Mouse (Mus musculus) MEL (cell line): Measurements from ENCODE around the gene Gm17490. TPM values are rescaled to one million over a fixed set of nuclear protein-coding genes. Genes with fewer than 3 reads are reported as not detected.

Experiments
- DNase-seq: peaks from one replicate; pipeline ENCODE4 v3.0.0; 2011; ENCODE audit warnings: low read depth, low spot score
- H3K27ac ChIP-seq: 2 replicates; pipeline ENCODE4 v1.5.1; 2012; ENCODE audit warnings: low read depth, mild to moderate bottlenecking, control low read depth, low read length, moderate library complexity; ENCODE audit not compliant: control insufficient read depth
- H3K27me3 ChIP-seq, 2 experiments: fragments of 150-350 bp in 1 of 2; sonication (generic) in 1 of 2; 2 replicates each; pipeline ENCODE4 v1.6.1; 2012; ENCODE audit warnings: low read length in 2 of 2, mild to moderate bottlenecking in 2 of 2, improper control_type of control experiment in 1 of 2, moderate library complexity in 1 of 2; ENCODE audit not compliant: insufficient read depth in 2 of 2, control insufficient read depth in 1 of 2
- H3K36me3 ChIP-seq, 2 experiments: 2 replicates each; pipeline ENCODE4 v1.6.1; 2012 to 2014; ENCODE audit warnings: low read length in 2 of 2, improper control_type of control experiment in 1 of 2, inconsistent platforms in 1 of 2, mild to moderate bottlenecking in 1 of 2; ENCODE audit not compliant: insufficient read depth in 2 of 2, control insufficient read depth in 1 of 2
- H3K4me1 ChIP-seq, 2 experiments: fragments of 150-350 bp in 1 of 2; sonication (generic) in 1 of 2; 2 replicates each; pipeline ENCODE4 v1.6.1; 2012; ENCODE audit warnings: low read length in 2 of 2, improper control_type of control experiment in 1 of 2, mild to moderate bottlenecking in 1 of 2; ENCODE audit not compliant: insufficient read depth in 2 of 2, control insufficient read depth in 1 of 2
- H3K4me3 ChIP-seq, 2 experiments: fragments of 150-350 bp in 1 of 2; sonication (generic) in 1 of 2; 2 replicates each; pipeline ENCODE4 v1.5.1; 2012; ENCODE audit warnings: low read depth in 2 of 2, low read length in 2 of 2, mild to moderate bottlenecking in 2 of 2, moderate library complexity in 2 of 2, control low read depth in 1 of 2, improper control_type of control experiment in 1 of 2; ENCODE audit not compliant: control insufficient read depth in 1 of 2, insufficient read depth in 1 of 2
- H3K79me2 ChIP-seq: 2 replicates; pipeline ENCODE4 v1.6.1; 2012; ENCODE audit warnings: mild to moderate bottlenecking, low read length, moderate library complexity; ENCODE audit not compliant: control insufficient read depth, poor library complexity, insufficient read depth
- H3K9ac ChIP-seq: 2 replicates; pipeline ENCODE4 v1.6.1; 2012; ENCODE audit warnings: low read depth, mild to moderate bottlenecking, control low read depth, low read length, moderate library complexity; ENCODE audit not compliant: control insufficient read depth, poor library complexity, severe bottlenecking
- H3K9me3 ChIP-seq: fragments of 150-350 bp; sonication (generic); replicated peaks from 2 replicates; pipeline ENCODE4 v1.6.1; 2012; ENCODE audit warnings: mild to moderate bottlenecking, low read length, improper control_type of control experiment, moderate library complexity; ENCODE audit not compliant: insufficient read depth
- BHLHE40 ChIP-seq: IDR thresholded peaks from 2 replicates; pipeline ENCODE4 v1.6.1; 2012; ENCODE audit warnings: low read depth, mild to moderate bottlenecking, inconsistent platforms, low read length, improper control_type of control experiment, borderline replicate concordance
- CHD1 ChIP-seq: IDR thresholded peaks from 2 replicates; pipeline ENCODE4 v1.6.1; 2012; ENCODE audit warnings: low read depth, mild to moderate bottlenecking, inconsistent platforms, low read length, improper control_type of control experiment
- CTCF ChIP-seq, 3 experiments: IDR thresholded peaks in 2 of 3; conservative IDR thresholded peaks in 1 of 3; 2 replicates each; pipeline ENCODE4 v1.5.1; 2011 to 2012; ENCODE audit warnings: low read length in 3 of 3, low read depth in 2 of 3, mild to moderate bottlenecking in 2 of 3, improper control_type of control experiment in 1 of 3, inconsistent platforms in 1 of 3, mixed read lengths in 1 of 3, moderate library complexity in 1 of 3; ENCODE audit not compliant: control insufficient read depth in 1 of 3, insufficient read depth in 1 of 3, poor library complexity in 1 of 3, severe bottlenecking in 1 of 3
- E2F4 ChIP-seq: IDR thresholded peaks from 2 replicates; pipeline ENCODE4 v1.6.1; 2011; ENCODE audit warnings: low read depth, low read length, improper control_type of control experiment, borderline replicate concordance
- ELF1 ChIP-seq: IDR thresholded peaks from 2 replicates; pipeline ENCODE4 v1.6.1; 2014; ENCODE audit warnings: low read depth, mild to moderate bottlenecking, inconsistent platforms, low read length, improper control_type of control experiment, moderate library complexity
- ETS1 ChIP-seq: IDR thresholded peaks from 2 replicates; pipeline ENCODE4 v1.6.1; 2012; ENCODE audit warnings: low read depth, mild to moderate bottlenecking, inconsistent platforms, low read length, improper control_type of control experiment, moderate library complexity
- GATA1 ChIP-seq: IDR thresholded peaks from 2 replicates; pipeline ENCODE4 v1.6.1; 2011; ENCODE audit warnings: low read depth, low read length, improper control_type of control experiment
- HCFC1 ChIP-seq: IDR thresholded peaks from 2 replicates; pipeline ENCODE4 v1.6.1; 2012; ENCODE audit warnings: low read depth, mild to moderate bottlenecking, inconsistent platforms, low read length, improper control_type of control experiment, moderate library complexity
- KAT2A ChIP-seq: conservative IDR thresholded peaks from 2 replicates; pipeline ENCODE4 v1.6.1; 2012; ENCODE audit warnings: low read depth, low read length, improper control_type of control experiment, inconsistent platforms
- MAFK ChIP-seq: IDR thresholded peaks from 2 replicates; pipeline ENCODE4 v1.6.1; 2011; ENCODE audit warnings: low read depth, mild to moderate bottlenecking, low read length, improper control_type of control experiment, borderline replicate concordance
- MAZ ChIP-seq: IDR thresholded peaks from 2 replicates; pipeline ENCODE4 v1.6.1; 2012; ENCODE audit warnings: low read depth, mild to moderate bottlenecking, inconsistent platforms, low read length, improper control_type of control experiment
- MEF2A ChIP-seq: IDR thresholded peaks from 2 replicates; pipeline ENCODE4 v1.6.1; 2014; ENCODE audit warnings: low read depth, mild to moderate bottlenecking, inconsistent platforms, low read length, improper control_type of control experiment; ENCODE audit not compliant: poor library complexity, insufficient replicate concordance, severe bottlenecking; ENCODE audit errors: extremely low read depth
- MYB ChIP-seq: IDR thresholded peaks from 2 replicates; pipeline ENCODE4 v1.6.1; 2011; ENCODE audit warnings: mild to moderate bottlenecking, low read depth, low read length, improper control_type of control experiment
- MYC ChIP-seq: IDR thresholded peaks from 2 replicates; pipeline ENCODE4 v1.6.1; 2011; ENCODE audit warnings: low read depth, mild to moderate bottlenecking, low read length, improper control_type of control experiment, moderate library complexity
- NELFE ChIP-seq: IDR thresholded peaks from 2 replicates; pipeline ENCODE4 v1.6.1; 2011; ENCODE audit warnings: low read depth, low read length, improper control_type of control experiment
- NRF1 ChIP-seq: IDR thresholded peaks from 2 replicates; pipeline ENCODE4 v1.6.1; 2014; ENCODE audit warnings: low read depth, mild to moderate bottlenecking, inconsistent platforms, low read length, improper control_type of control experiment, moderate library complexity; ENCODE audit not compliant: poor library complexity, insufficient read depth, severe bottlenecking
- POLR2A ChIP-seq, 2 experiments: IDR thresholded peaks; 2 replicates each; pipeline ENCODE4 v1.6.1; 2011 to 2012; ENCODE audit warnings: low read length in 2 of 2, mild to moderate bottlenecking in 2 of 2, control low read depth in 1 of 2, improper control_type of control experiment in 1 of 2, low read depth in 1 of 2, moderate library complexity in 1 of 2; ENCODE audit not compliant: control insufficient read depth in 1 of 2, insufficient read depth in 1 of 2, poor library complexity in 1 of 2
- POLR2AphosphoS2 ChIP-seq: IDR thresholded peaks from 2 replicates; pipeline ENCODE4 v1.6.1; 2011; ENCODE audit warnings: low read length, improper control_type of control experiment
- POLR2AphosphoS5 ChIP-seq: IDR thresholded peaks from 2 replicates; pipeline ENCODE4 v1.6.1; 2012; ENCODE audit warnings: low read depth, borderline replicate concordance, mild to moderate bottlenecking, inconsistent platforms, low read length, moderate library complexity, mixed read lengths
- SMC3 ChIP-seq: IDR thresholded peaks from 2 replicates; pipeline ENCODE4 v1.6.1; 2011; ENCODE audit warnings: low read depth, low read length, improper control_type of control experiment
- TAL1 ChIP-seq: IDR thresholded peaks from 2 replicates; pipeline ENCODE4 v1.6.1; 2012; ENCODE audit warnings: mild to moderate bottlenecking, inconsistent platforms, low read length, moderate library complexity, mixed read lengths
- TBP ChIP-seq: IDR thresholded peaks from 2 replicates; pipeline ENCODE4 v1.8.0; 2011; ENCODE audit warnings: low read depth, low read length, improper control_type of control experiment
- TCF12 ChIP-seq: IDR thresholded peaks from 2 replicates; pipeline ENCODE4 v1.6.1; 2014; ENCODE audit warnings: low read depth, mild to moderate bottlenecking, inconsistent platforms, low read length, improper control_type of control experiment, moderate library complexity
- USF1 ChIP-seq: IDR thresholded peaks from 2 replicates; pipeline ENCODE4 v1.6.1; 2014; ENCODE audit warnings: low read depth, mild to moderate bottlenecking, inconsistent platforms, low read length, improper control_type of control experiment, moderate library complexity
- ZKSCAN1 ChIP-seq: IDR thresholded peaks from 2 replicates; pipeline ENCODE4 v1.6.1; 2012; ENCODE audit warnings: low read depth, mild to moderate bottlenecking, inconsistent platforms, low read length, improper control_type of control experiment, moderate library complexity
- ZMIZ1 ChIP-seq: IDR thresholded peaks from 2 replicates; pipeline ENCODE4 v1.6.1; 2012; ENCODE audit warnings: low read depth, mild to moderate bottlenecking, inconsistent platforms, low read length, improper control_type of control experiment, moderate library complexity
- ZNF384 ChIP-seq: IDR thresholded peaks from 2 replicates; pipeline ENCODE4 v1.6.1; 2012; ENCODE audit warnings: low read depth, mild to moderate bottlenecking, inconsistent platforms, low read length, improper control_type of control experiment
- polyA plus RNA-seq, 2 experiments: library from polyadenylated mRNA; stranded (reverse) in 1 of 2; unstranded in 1 of 2; fragments of >175 nt in 1 of 2; fragments of >200 nt in 1 of 2; gene quantifications; 2 replicates each; pipeline versions ENCODE4 v1.2.1 to v1.2.4; 2012; ENCODE audit warnings: low replicate concordance in 2 of 2, low read depth in 1 of 2; ENCODE audit not compliant: insufficient read length in 2 of 2, insufficient read depth in 1 of 2, missing spikeins in 1 of 2
- total RNA-seq: library from RNA; depleted of rRNA; stranded (reverse); fragments of 300-350 nt; gene quantifications from 2 replicates; pipeline ENCODE4 v1.2.3, GENCODE M21; 2012

The Gm17490 gene
- total and polyA plus RNA-seq, 3 experiments = not detected

DNA sequence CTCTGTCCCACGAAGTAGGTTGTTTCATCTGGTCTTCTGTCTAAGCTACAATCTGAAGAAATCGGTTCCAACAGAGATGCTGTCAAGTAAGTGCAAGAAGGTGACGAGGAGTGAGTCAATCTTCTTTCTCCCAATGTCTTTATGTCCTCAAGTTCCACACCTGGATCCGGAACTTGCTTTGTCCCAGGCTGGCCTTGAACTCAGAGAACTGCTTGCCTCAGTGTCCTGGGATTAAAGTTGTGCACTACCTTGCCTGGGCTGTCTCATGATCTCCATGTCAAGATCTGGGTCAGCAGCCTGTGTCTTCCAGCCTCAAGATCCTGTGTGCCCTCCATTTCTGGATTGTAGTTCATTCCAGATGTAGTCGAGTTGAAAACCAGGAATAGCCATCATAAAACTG lies 22.0 kb downstream of the Gm17490 start, which contains the start of gene Rbm17:
Rbm17 (minus strand) TSS at position 101 of the 400 bp plus-strand sequence.
- DNase-seq = no peak
- H3K9ac ChIP-seq = peak within 1 kb of the TSS; percentile 97
- TF ChIP-seq CHD1 (no peak), MEF2A (no peak), MAFK (no peak), POLR2A (IDR thresholded peaks at IDR 0.05; ENCODE audit: control insufficient read depth in 1 of 2, insufficient read depth in 1 of 2, low read depth in 1 of 2, low read length in 2 of 2, poor library complexity in 1 of 2) (no peak), NELFE (no peak), NRF1 (no peak), ZKSCAN1 (no peak), POLR2AphosphoS5 (no peak), POLR2AphosphoS2 (no peak), MYB (no peak), BHLHE40 (no peak), E2F4 (no peak), MAZ (no peak), TAL1 (no peak)
- H3K27me3 ChIP-seq = peaks cover 10 to 14% of the 10 kb centered on the region in 2 experiments
- no peaks in the 10 kb centered on the region for H3K9me3 ChIP-seq
- peaks cover 0 to 5% of the 10 kb centered on the region in 2 experiments; a peak in 1 of 4 replicates for H3K4me1 ChIP-seq
- H3K36me3 ChIP-seq = peaks cover 7 to 15% of the 10 kb centered on the region in 2 experiments
- H3K79me2 ChIP-seq = peaks cover 26% of the 10 kb centered on the region
- H3K4me3 ChIP-seq = peak within 1 kb of the TSS; percentile 93 to 99; a peak in 3 of 4 replicates
- peak within 1 kb of the TSS; percentile 21; the same call in 1 of the 2 replicates for H3K27ac ChIP-seq

DNA sequence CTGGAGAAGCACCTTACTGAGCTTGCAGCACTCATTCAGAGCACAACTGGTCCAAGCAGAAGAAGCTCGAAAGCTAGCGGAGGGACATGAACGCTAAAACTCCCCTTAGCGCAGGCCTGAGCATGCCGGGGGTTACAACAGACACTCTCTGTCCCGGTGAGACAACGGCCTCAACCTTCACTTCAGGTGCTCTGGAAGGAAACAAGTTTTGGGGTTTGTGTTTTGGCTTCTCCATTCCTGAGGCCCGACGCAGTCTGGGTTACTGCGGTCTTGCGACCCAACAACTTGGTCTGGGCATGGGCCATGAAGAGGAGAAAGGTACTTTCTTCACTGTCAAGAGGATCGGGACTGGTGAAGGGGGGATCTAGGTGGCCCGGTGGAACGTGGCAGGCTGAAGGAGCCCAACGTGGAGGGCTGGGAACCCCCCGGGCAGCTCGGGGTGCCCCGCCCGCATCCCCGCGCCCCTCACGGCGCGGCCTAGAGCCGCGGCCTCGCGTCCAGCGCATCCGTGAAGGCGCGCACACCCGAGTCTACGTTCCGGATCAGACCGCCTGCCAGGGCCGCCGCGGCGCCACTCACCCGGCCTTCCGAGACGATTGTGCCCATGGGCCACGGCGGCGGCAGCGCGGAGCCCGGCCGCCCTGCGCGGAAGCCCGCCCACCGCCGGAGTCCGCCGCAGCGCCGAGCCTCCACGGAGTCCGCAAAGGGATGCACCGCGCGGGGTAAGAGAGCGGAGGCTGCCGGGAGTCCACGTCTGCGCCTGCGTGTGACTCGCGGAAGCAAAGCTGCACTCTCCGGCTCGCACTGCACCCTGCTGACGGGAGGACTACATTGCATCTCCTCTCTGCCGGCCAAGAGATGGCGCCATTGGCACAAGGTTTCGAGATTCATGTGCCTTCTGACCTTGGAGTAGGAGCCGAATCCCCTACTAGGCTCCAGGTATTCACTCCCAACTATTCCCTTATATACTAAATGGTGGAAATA lies 23.3 kb downstream of the Gm17490 start:
- H3K4me3 ChIP-seq = peak overlapping the region; percentile 93 to 99
- H3K36me3 ChIP-seq = peaks cover 13 to 15% of the 10 kb centered on the region in 2 experiments
- H3K9ac ChIP-seq = peak overlapping the region; percentile 97
- no peaks in the 10 kb centered on the region for H3K9me3 ChIP-seq
- H3K27ac ChIP-seq = peak overlapping the region; percentile 21; the same call in 1 of the 2 replicates
- peaks cover 0 to 5% of the 10 kb centered on the region in 2 experiments; a peak in 1 of 4 replicates for H3K4me1 ChIP-seq
- H3K79me2 ChIP-seq = peaks cover 28% of the 10 kb centered on the region
- DNase-seq = peak; percentile 95
- peaks cover 8 to 10% of the 10 kb centered on the region in 2 experiments for H3K27me3 ChIP-seq
- TF ChIP-seq MAFK (no peak), USF1 (0 out of 2 replicates have a peak, but pooled peaks have one; percentile 15), TBP (peak; percentile 77), ZKSCAN1 (no peak), KAT2A (peak; percentile 75), SMC3 (peak; percentile 81), NELFE (peak; percentile 90), HCFC1 (peak; percentile 93), GATA1 (peak; percentile 13; the same call in 1 of the 2 replicates), ZNF384 (0 out of 2 replicates have a peak, but pooled peaks have one; percentile 32), TCF12 (peak; percentile 64; the same call in 1 of the 2 replicates), BHLHE40 (no peak), ZMIZ1 (0 out of 2 replicates have a peak, but pooled peaks have one; percentile 36), ELF1 (peak; percentile 95), CTCF (IDR thresholded peaks at IDR 0.05 in 2 of 3, conservative IDR thresholded peaks at IDR 0.05 in 1 of 3; ENCODE audit: control insufficient read depth in 1 of 3, insufficient read depth in 1 of 3, low read depth in 2 of 3, low read length in 3 of 3, poor library complexity in 1 of 3, severe bottlenecking in 1 of 3) (peak in 2 of 3 experiments; percentile 95 to 100), MYC (peak; percentile 74; the same call in 1 of the 2 replicates), ETS1 (0 out of 2 replicates have a peak, but pooled peaks have one; percentile 32), MAZ (peak; percentile 58; the same call in 1 of the 2 replicates), POLR2AphosphoS2 (peak; percentile 44; the same call in 1 of the 2 replicates)
